Mouse (Mus musculus) kidney, adult 2 months (tissue): ENCODE measurements at regions not wholly inside any gene's neighbourhood (a gene's known extent, or its start where the extent isn't known, plus 50 kb on each side); places are given as distances from the start of the nearest gene placed in this dataset.

ENCODE experiments used
- CTCF ChIP-seq: fragments of 200-500 bp; conservative IDR thresholded peaks from 2 replicates; pipeline ENCODE4 v1.5.1; 2011; ENCODE audit warnings: low read depth, mild to moderate bottlenecking, control low read depth, low read length, moderate library complexity, mixed read lengths; ENCODE audit not compliant: insufficient read depth, insufficient read length
- POLR2A ChIP-seq: fragments of 200-500 bp; IDR thresholded peaks from one replicate; pipeline ENCODE4 v1.6.1; 2011; ENCODE audit warnings: low read depth, low read length, control low read depth

DNA sequence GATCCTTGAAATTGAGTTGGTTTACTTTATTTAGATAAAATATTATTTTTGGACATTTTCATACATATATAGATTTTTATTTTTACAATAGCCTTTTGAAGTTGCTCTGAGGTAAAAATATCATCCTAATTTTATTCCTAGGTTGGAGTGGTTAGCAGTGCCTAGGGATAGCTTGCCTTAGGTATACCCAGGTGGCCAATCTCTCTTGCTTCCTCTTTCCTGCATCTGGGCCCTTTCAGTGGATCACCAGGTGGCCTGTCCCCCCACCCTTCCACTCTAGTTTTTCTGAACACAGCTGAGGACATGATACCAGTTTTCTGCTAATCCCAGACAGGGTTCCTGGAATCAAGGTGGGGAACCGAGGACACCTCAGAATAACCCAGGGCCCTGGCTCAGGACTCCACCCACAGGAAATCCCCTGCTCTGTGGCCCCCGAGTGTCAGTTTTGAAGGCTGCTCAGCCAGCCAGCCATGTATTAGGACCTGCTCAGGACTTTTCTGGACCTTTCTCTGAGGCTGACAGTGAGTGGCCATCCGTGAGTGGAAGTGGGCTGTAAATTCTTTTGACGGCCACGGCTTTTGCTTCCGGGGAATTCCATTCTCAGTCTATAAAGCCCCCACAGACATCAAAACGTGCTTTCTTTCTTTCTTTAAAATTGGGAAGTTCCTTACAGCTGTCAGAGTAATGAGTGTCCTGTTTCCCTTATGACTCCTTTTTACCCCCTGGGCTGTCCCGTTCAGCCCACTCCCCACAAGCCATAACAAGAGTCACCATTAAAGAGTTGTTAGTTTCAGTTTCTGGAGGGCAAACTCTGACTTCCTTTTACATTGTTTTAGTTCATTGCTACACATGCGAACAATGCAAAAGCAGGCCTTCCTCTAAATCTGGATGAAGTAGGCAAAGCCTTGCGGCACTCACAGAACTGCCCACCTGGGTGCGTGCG lies 87.8 kb upstream of the Ccnd2 start:
- TF ChIP-seq CTCF = no peak
- no peak for TF ChIP-seq POLR2A
